Mouse (Mus musculus) liver, adult 2 months (tissue): ENCODE results near the gene Lrrc20. TPM values are rescaled to one million over a fixed set of nuclear protein-coding genes. Genes with fewer than 3 reads are reported as not detected.

Experiments used
- DNase-seq: peaks from one replicate; pipeline ENCODE4 v3.0.0-alpha.2; 2011; ENCODE audit warnings: low read depth, low spot score; ENCODE audit errors: extremely low read depth
- H3K27ac ChIP-seq: fragments of 200-500 bp; replicated peaks from 2 replicates; pipeline ENCODE4 v1.5.1; 2012; ENCODE audit warnings: low read depth, mild to moderate bottlenecking, control low read depth, inconsistent platforms, low read length; ENCODE audit not compliant: insufficient read depth
- H3K27me3 ChIP-seq: fragments of 200-500 bp; 2 replicates; pipeline ENCODE4 v1.6.1; 2012; ENCODE audit warnings: mild to moderate bottlenecking, moderate library complexity, low read length, inconsistent platforms; ENCODE audit not compliant: control insufficient read depth, insufficient read depth
- H3K36me3 ChIP-seq: fragments of 200-500 bp; 2 replicates; pipeline ENCODE4 v1.6.1; 2012; ENCODE audit warnings: low read length, inconsistent platforms; ENCODE audit not compliant: control insufficient read depth, insufficient read depth
- H3K4me1 ChIP-seq: fragments of 200-500 bp; 2 replicates; pipeline ENCODE4 v1.6.1; 2011; ENCODE audit warnings: low read length; ENCODE audit not compliant: control insufficient read depth, insufficient read depth
- H3K4me3 ChIP-seq: fragments of 200-500 bp; 2 replicates; pipeline ENCODE4 v1.5.1; 2011; ENCODE audit warnings: low read depth, mild to moderate bottlenecking, control low read depth, low read length, moderate library complexity; ENCODE audit not compliant: insufficient read depth
- H3K79me2 ChIP-seq: fragments of 200-500 bp; 2 replicates; pipeline ENCODE4 v1.6.1; 2012; ENCODE audit warnings: inconsistent platforms, mild to moderate bottlenecking, low read length, moderate library complexity; ENCODE audit not compliant: control insufficient read depth, insufficient read depth
- H3K9ac ChIP-seq: fragments of 200-500 bp; 2 replicates; pipeline ENCODE4 v1.6.1; 2012; ENCODE audit warnings: low read depth, mild to moderate bottlenecking, control low read depth, inconsistent platforms, low read length
- CTCF ChIP-seq: fragments of 200-500 bp; IDR thresholded peaks from 2 replicates; pipeline ENCODE4 v1.5.1; 2011; ENCODE audit warnings: low read depth, low read length, control low read depth
- POLR2A ChIP-seq: fragments of 200-500 bp; IDR thresholded peaks from 2 replicates; pipeline ENCODE4 v1.6.1; 2011; ENCODE audit warnings: low read length, control low read depth; ENCODE audit not compliant: insufficient read depth; ENCODE audit errors: extremely low read depth
- WGBS: fragments of 180-500 bp; shearing (Covaris S2); methylation state at CpG from one replicate; pipeline ENCODE4 v1.1.7; 2018; 5-methylcytosine and 5-hydroxymethylcytosine counted together
- polyA plus RNA-seq: library from polyadenylated mRNA; depleted of rRNA; stranded (reverse); fragments of >200 nt; gene quantifications from 2 replicates; pipeline ENCODE4 v1.2.3, GENCODE M21; 2012
- total RNA-seq: library from RNA; depleted of rRNA; stranded (reverse); fragments of >200 nt; gene quantifications from 2 replicates; pipeline ENCODE4 v1.2.3, GENCODE M21; 2014

Gene Lrrc20
- total and polyA plus RNA-seq, 2 experiments = 2.4 to 4.8 TPM

GRCm38 (mm10) chr10:61431375-61431774 lies 44.2 kb upstream of the Lrrc20 start:
- Histone ChIP-seq H3K9ac (no peak overlapping the region), H3K36me3 (peaks cover 40% of the 10 kb centered on the region), H3K27me3 (no peaks in the 10 kb centered on the region), H3K27ac (no peak overlapping the region), H3K4me1 (peaks cover 17% of the 10 kb centered on the region), H3K4me3 (no peak overlapping the region), H3K79me2 (peaks cover 8% of the 10 kb centered on the region; the same call in 1 of the 2 replicates)
- DNase-seq = no peak
- WGBS = 62% methylated on average over 9 of the region's 9 CpGs
- TF ChIP-seq POLR2A (no peak), CTCF (no peak)

- Histone ChIP-seq H3K9ac (no peak overlapping the region), H3K79me2 (peaks cover 45% of the 10 kb centered on the region), H3K27me3 (no peaks in the 10 kb centered on the region), H3K27ac (no peak overlapping the region), H3K4me1 (peaks cover 20% of the 10 kb centered on the region), H3K36me3 (peaks cover 12% of the 10 kb centered on the region), H3K4me3 (no peak overlapping the region)
- TF ChIP-seq CTCF = no peak
- no peak for TF ChIP-seq POLR2A
- peak; percentile 65 for DNase-seq
- WGBS = 81% methylated on average over 7 of the region's 7 CpGs
Observed at GRCm38 (mm10) chr10:61440202-61440800, 35.3 kb upstream of the Lrrc20 start.

- Histone ChIP-seq H3K79me2 (peaks cover 67% of the 10 kb centered on the region), H3K4me3 (no peak overlapping the region), H3K9ac (0 out of 2 replicates have a peak overlapping the region, but pooled peaks have one; percentile 10), H3K27ac (peak overlapping the region; percentile 31), H3K4me1 (peaks cover 43% of the 10 kb centered on the region), H3K36me3 (peaks cover 4% of the 10 kb centered on the region; the same call in 1 of the 2 replicates), H3K27me3 (no peaks in the 10 kb centered on the region)
- no peak for DNase-seq
- TF ChIP-seq CTCF = no peak
- no peak for TF ChIP-seq POLR2A
- WGBS = 41% methylated on average over 6 of the region's 6 CpGs
Observed at GRCm38 (mm10) chr10:61443456-61443855, 32.1 kb upstream of the Lrrc20 start.

GRCm38 (mm10) chr10:61443876-61444275 lies 31.7 kb upstream of the Lrrc20 start:
- H3K27me3 ChIP-seq = no peaks in the 10 kb centered on the region
- no peak for TF ChIP-seq CTCF
- TF ChIP-seq POLR2A = no peak
- peaks cover 67% of the 10 kb centered on the region for H3K79me2 ChIP-seq
- peaks cover 47% of the 10 kb centered on the region for H3K4me1 ChIP-seq
- H3K27ac ChIP-seq = peak overlapping the region; percentile 31
- DNase-seq = no peak
- H3K9ac ChIP-seq = peak overlapping the region; percentile 10; the same call in 1 of the 2 replicates
- no peak overlapping the region for H3K4me3 ChIP-seq
- WGBS = 37% methylated on average over 1 of the region's 1 CpGs
- H3K36me3 ChIP-seq = peaks cover 4% of the 10 kb centered on the region; the same call in 1 of the 2 replicates

- H3K79me2 ChIP-seq = peaks cover 77% of the 10 kb centered on the region
- H3K36me3 ChIP-seq = peaks cover 2% of the 10 kb centered on the region; the same call in 1 of the 2 replicates
- H3K27me3 ChIP-seq = no peaks in the 10 kb centered on the region
- H3K9ac ChIP-seq = no peak overlapping the region
- 68% methylated on average over 3 of the region's 3 CpGs for WGBS
- no peak for TF ChIP-seq POLR2A
- TF ChIP-seq CTCF = no peak
- no peak overlapping the region for H3K27ac ChIP-seq
- peaks cover 52% of the 10 kb centered on the region for H3K4me1 ChIP-seq
- no peak for DNase-seq
- no peak overlapping the region for H3K4me3 ChIP-seq
Observed at GRCm38 (mm10) chr10:61445016-61445415, 30.6 kb upstream of the Lrrc20 start.
